8 mouse cellular contexts compared by ENCODE assay signal in genomic region chr10:115315473-115316171, GRCm38 (mm10). TPM values are rescaled to one million over a fixed set of nuclear protein-coding genes. Genes with fewer than 3 reads are reported as not detected.
DNase-seq lines count a peak whose midpoint lies in the region; ATAC-seq lines count a peak whose summit lies in the region.

Rab21 (minus strand) TSS chr10:115315594.

- peak within 1 kb of the TSS; percentile 88 for H3K4me2 ChIP-seq in forebrain, embryonic 11.5 days (ENCODE audit: low read depth, low read length, severe bottlenecking)
- H3K4me2 ChIP-seq in heart, embryonic 16.5 days (ENCODE audit: low read depth, low read length) = peak within 1 kb of the TSS; percentile 83
- peak within 1 kb of the TSS; percentile 84 for H3K4me2 ChIP-seq in liver, embryonic 15.5 days
- H3K4me2 ChIP-seq in neural tube, embryonic 12.5 days (replicated peaks) = peak within 1 kb of the TSS; percentile 80

- peaks cover 7% of the 10 kb centered on the region for H3K4me1 ChIP-seq in forebrain, embryonic 11.5 days (replicated peaks; ENCODE audit: control insufficient read depth, insufficient read depth, low read length)
- peaks cover 39% of the 10 kb centered on the region for H3K4me1 ChIP-seq in heart, embryonic 16.5 days (ENCODE audit: control insufficient read depth, insufficient read depth, low read length)
- peaks cover 43% of the 10 kb centered on the region for H3K4me1 ChIP-seq in liver, embryonic 15.5 days (replicated peaks)
- H3K4me1 ChIP-seq in neural tube, embryonic 12.5 days = peaks cover 25% of the 10 kb centered on the region

- under 1% methylated on average over 46 of the region's 48 CpGs for WGBS in forebrain, embryonic 11.5 days
- WGBS in heart, embryonic 16.5 days = under 1% methylated on average over 48 of the region's 48 CpGs
- under 1% methylated on average over 48 of the region's 48 CpGs for WGBS in liver, embryonic 15.5 days (ENCODE audit: insufficient replicate concordance)
- WGBS in neural tube, embryonic 12.5 days = 1% methylated on average over 48 of the region's 48 CpGs

- peak within 1 kb of the TSS; percentile 89 for H3K4me3 ChIP-seq in forebrain, embryonic 11.5 days (ENCODE audit: low read depth, low read length)
- H3K4me3 ChIP-seq in heart, embryonic 16.5 days (ENCODE audit: low read length) = peak within 1 kb of the TSS; percentile 90
- H3K4me3 ChIP-seq in liver, embryonic 15.5 days (replicated peaks) = peak within 1 kb of the TSS; percentile 90
- H3K4me3 ChIP-seq in neural tube, embryonic 12.5 days = peak within 1 kb of the TSS; percentile 88

- no peaks in the 10 kb centered on the region for H3K9me3 ChIP-seq in forebrain, embryonic 11.5 days (ENCODE audit: control insufficient read depth, low read length)
- H3K9me3 ChIP-seq in heart, embryonic 16.5 days (replicated peaks; ENCODE audit: control insufficient read depth, low read length) = no peaks in the 10 kb centered on the region
- no peaks in the 10 kb centered on the region for H3K9me3 ChIP-seq in liver, embryonic 15.5 days (replicated peaks)
- no peaks in the 10 kb centered on the region for H3K9me3 ChIP-seq in neural tube, embryonic 12.5 days

- peak; percentile 95 to 97 for DNase-seq in CD8-positive naive resting alpha-beta T cell, adult 2 months (ENCODE audit: low read depth in 2 of 2, low spot score in 2 of 2)
- DNase-seq in c-Kit-positive CD71-negative TER-119-negative erythroid progenitor cells, embryonic 14.5 days (ENCODE audit: low read depth) = peak; percentile 76
- DNase-seq in forebrain, embryonic 11.5 days (ENCODE audit: low spot score) = peak; percentile 97
- peak; percentile 97 to 100 for DNase-seq in kidney, postnatal 36 days
- DNase-seq in telencephalon, adult 2 months (ENCODE audit: low read depth, low spot score) = peak; percentile 74

- ATAC-seq in forebrain, embryonic 11.5 days (replicated peaks; ENCODE audit: low FRiP score) = peak; percentile 94
- peak; percentile 86 for ATAC-seq in heart, embryonic 16.5 days (replicated peaks; ENCODE audit: extremely low read depth, insufficient read depth, low FRiP score)
- ATAC-seq in liver, embryonic 15.5 days (ENCODE audit: insufficient read depth) = peak; percentile 88
- peak; percentile 93 for ATAC-seq in neural tube, embryonic 12.5 days (ENCODE audit: low FRiP score, low read depth)

- H3K36me3 ChIP-seq in forebrain, embryonic 11.5 days (ENCODE audit: control insufficient read depth, insufficient read depth, low read length) = no peaks in the 10 kb centered on the region
- no peaks in the 10 kb centered on the region for H3K36me3 ChIP-seq in heart, embryonic 16.5 days (ENCODE audit: control insufficient read depth, insufficient read depth)
- no peaks in the 10 kb centered on the region for H3K36me3 ChIP-seq in liver, embryonic 15.5 days (replicated peaks)
- no peaks in the 10 kb centered on the region for H3K36me3 ChIP-seq in neural tube, embryonic 12.5 days

- peak within 1 kb of the TSS; percentile 92 for H3K9ac ChIP-seq in forebrain, embryonic 11.5 days (ENCODE audit: low read length)
- peak within 1 kb of the TSS; percentile 98 for H3K9ac ChIP-seq in heart, embryonic 16.5 days (ENCODE audit: low read length)
- peak within 1 kb of the TSS; percentile 95 for H3K9ac ChIP-seq in liver, embryonic 15.5 days
- peak within 1 kb of the TSS; percentile 89 for H3K9ac ChIP-seq in neural tube, embryonic 12.5 days

- peak within 1 kb of the TSS; percentile 75 for H3K27ac ChIP-seq in forebrain, embryonic 11.5 days (ENCODE audit: low read depth, low read length)
- H3K27ac ChIP-seq in heart, embryonic 16.5 days (ENCODE audit: low read length) = peak within 1 kb of the TSS; percentile 95
- H3K27ac ChIP-seq in liver, embryonic 15.5 days (replicated peaks) = peak within 1 kb of the TSS; percentile 87
- H3K27ac ChIP-seq in neural tube, embryonic 12.5 days = peak within 1 kb of the TSS; percentile 82

- no peaks in the 10 kb centered on the region for H3K27me3 ChIP-seq in forebrain, embryonic 11.5 days (ENCODE audit: control insufficient read depth, insufficient read depth, low read length)
- no peaks in the 10 kb centered on the region for H3K27me3 ChIP-seq in heart, embryonic 16.5 days (ENCODE audit: control insufficient read depth, insufficient read depth, low read length)
- no peaks in the 10 kb centered on the region for H3K27me3 ChIP-seq in liver, embryonic 15.5 days
- H3K27me3 ChIP-seq in neural tube, embryonic 12.5 days (replicated peaks) = no peaks in the 10 kb centered on the region

RNA-seq across cellular contexts. Expression of gene Rab21, which starts in this region (rescaled TPM):
- 10.0 and 11.9 TPM in 2 replicates for polyA plus RNA-seq in forebrain, embryonic 11.5 days (2014; fragmentation: Nextera tagmentation; extraction: Ambion mirVana)
- 4.7 and 6.0 TPM in 2 replicates for polyA plus RNA-seq in heart, embryonic 16.5 days (2015; fragmentation: Nextera tagmentation; extraction: Ambion mirVana)
- 2.4 and 3.3 TPM in 2 replicates for polyA plus RNA-seq in liver, embryonic 15.5 days (2015; fragmentation: Nextera tagmentation; extraction: Ambion mirVana)
- 15.0 and 15.9 TPM in 2 replicates for polyA plus RNA-seq in neural tube, embryonic 12.5 days (2016; fragmentation: Nextera tagmentation; extraction: Ambion mirVana)

Comparison
In these comparisons a context has a peak if more than half of its experiments do, and no peak if none do; other contexts are left out.
1. Peak in every context shown above with its lines: DNase-seq, ATAC-seq, H3K4me3 ChIP-seq and H3K27ac ChIP-seq.